Mouse (Mus musculus) heart, embryonic 16.5 days (tissue): ENCODE results near the gene St7. TPM values are rescaled to one million over a fixed set of nuclear protein-coding genes. Genes with fewer than 3 reads are reported as not detected.

Experiments
- ATAC-seq: fragments of 200-750 bp; cut with Nextera tagmentation; replicated peaks from 2 replicates; pipeline ENCODE4 v1.8.0; 2017; ENCODE audit warnings: moderate number of reproducible peaks; ENCODE audit not compliant: insufficient read depth, low FRiP score; ENCODE audit errors: extremely low read depth
- H3K27ac ChIP-seq: fragments of 300-500 bp; sonication (generic); 2 replicates; pipeline ENCODE4 v1.5.1; 2014; ENCODE audit warnings: mild to moderate bottlenecking, low read length, control low read depth, moderate library complexity
- H3K27me3 ChIP-seq: fragments of 300-500 bp; sonication (generic); 2 replicates; pipeline ENCODE4 v1.6.1; 2014; ENCODE audit warnings: low read length, mixed read lengths; ENCODE audit not compliant: control insufficient read depth, insufficient read depth
- H3K36me3 ChIP-seq: fragments of 300-500 bp; sonication (generic); 2 replicates; pipeline ENCODE4 v1.6.1; 2014; ENCODE audit not compliant: control insufficient read depth, insufficient read depth
- H3K4me1 ChIP-seq: fragments of 300-500 bp; sonication (generic); 2 replicates; pipeline ENCODE4 v1.6.1; 2014; ENCODE audit warnings: low read length, mixed read lengths; ENCODE audit not compliant: control insufficient read depth, insufficient read depth
- H3K4me2 ChIP-seq: fragments of 300-500 bp; sonication (generic); 2 replicates; pipeline ENCODE4 v1.6.1; 2014; ENCODE audit warnings: low read depth, mild to moderate bottlenecking, control low read depth, low read length
- H3K4me3 ChIP-seq: fragments of 300-500 bp; sonication (generic); 2 replicates; pipeline ENCODE4 v1.5.1; 2014; ENCODE audit warnings: mild to moderate bottlenecking, control low read depth, low read length
- H3K9ac ChIP-seq: fragments of 300-500 bp; sonication (generic); 2 replicates; pipeline ENCODE4 v1.6.1; 2014; ENCODE audit warnings: low read length, control low read depth
- H3K9me3 ChIP-seq: fragments of 300-500 bp; sonication (generic); replicated peaks from 2 replicates; pipeline ENCODE4 v1.6.1; 2016; ENCODE audit warnings: low read length; ENCODE audit not compliant: control insufficient read depth
- WGBS: fragments of 180-500 bp; shearing (Covaris S2); extraction: QIAGEN DNeasy Blood & Tissue Kit; methylation state at CpG from one replicate; pipeline ENCODE4 v1.1.7; 2014; 5-methylcytosine and 5-hydroxymethylcytosine counted together
- polyA plus RNA-seq: library from polyadenylated mRNA; unstranded; fragments of >200 nt; fragmentation: Nextera tagmentation; extraction: Ambion mirVana; gene quantifications from 2 replicates; pipeline ENCODE4 v1.2.1, GENCODE M21; 2015

Gene St7
- polyA plus RNA-seq = 26.1 and 30.2 TPM in 2 replicates

DNA sequence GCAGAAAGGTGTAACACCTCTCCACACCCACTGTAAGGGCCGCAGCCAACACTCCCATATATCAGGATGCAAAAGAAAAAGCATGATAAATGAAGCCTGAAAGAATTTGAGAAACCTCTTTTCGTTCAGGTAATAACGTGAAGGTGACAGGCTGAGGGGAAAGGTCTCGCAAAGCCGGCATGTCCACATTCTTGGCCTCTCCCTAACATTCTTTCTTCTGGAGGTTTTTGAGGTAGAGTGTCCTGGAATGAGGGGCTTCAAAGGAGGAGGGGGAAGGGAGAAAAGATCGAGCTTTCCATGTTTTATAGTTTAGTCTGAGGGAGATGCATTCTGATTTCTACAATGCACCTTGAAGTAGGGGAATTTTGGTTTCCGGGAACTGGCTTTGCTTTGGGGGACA is at the start of gene St7:
St7 (plus strand) TSS at position 287 of the 400 bp plus-strand sequence.
- peak within 1 kb of the TSS; percentile 97 for H3K9ac ChIP-seq
- peaks cover 21% of the 10 kb centered on the region for H3K4me1 ChIP-seq
- H3K9me3 ChIP-seq = no peaks in the 10 kb centered on the region
- WGBS = 74% methylated on average over 7 of the region's 7 CpGs
- peak within 1 kb of the TSS; percentile 91 for H3K27ac ChIP-seq
- ATAC-seq = no peak
- no peaks in the 10 kb centered on the region for H3K27me3 ChIP-seq
- H3K36me3 ChIP-seq = no peaks in the 10 kb centered on the region
- peak within 1 kb of the TSS; percentile 88 for H3K4me2 ChIP-seq
- peak within 1 kb of the TSS; percentile 75 for H3K4me3 ChIP-seq

- H3K4me2 ChIP-seq = no peak overlapping the region
- H3K9me3 ChIP-seq = no peaks in the 10 kb centered on the region
- H3K27me3 ChIP-seq = no peaks in the 10 kb centered on the region
- 28% methylated on average over 3 of the region's 3 CpGs for WGBS
- H3K4me1 ChIP-seq = peaks cover 21% of the 10 kb centered on the region
- ATAC-seq = no peak
- H3K9ac ChIP-seq = no peak overlapping the region
- peaks cover 15% of the 10 kb centered on the region for H3K36me3 ChIP-seq
- no peak overlapping the region for H3K27ac ChIP-seq
- H3K4me3 ChIP-seq = no peak overlapping the region
Measured at GRCm38 (mm10) chr6:17646107-17646506, 46.6 kb upstream of the St7 start.

- ATAC-seq = no peak
- peaks cover 27% of the 10 kb centered on the region for H3K36me3 ChIP-seq
Measured at GRCm38 (mm10) chr6:17652132-17652531, 40.6 kb upstream of the St7 start.

DNA sequence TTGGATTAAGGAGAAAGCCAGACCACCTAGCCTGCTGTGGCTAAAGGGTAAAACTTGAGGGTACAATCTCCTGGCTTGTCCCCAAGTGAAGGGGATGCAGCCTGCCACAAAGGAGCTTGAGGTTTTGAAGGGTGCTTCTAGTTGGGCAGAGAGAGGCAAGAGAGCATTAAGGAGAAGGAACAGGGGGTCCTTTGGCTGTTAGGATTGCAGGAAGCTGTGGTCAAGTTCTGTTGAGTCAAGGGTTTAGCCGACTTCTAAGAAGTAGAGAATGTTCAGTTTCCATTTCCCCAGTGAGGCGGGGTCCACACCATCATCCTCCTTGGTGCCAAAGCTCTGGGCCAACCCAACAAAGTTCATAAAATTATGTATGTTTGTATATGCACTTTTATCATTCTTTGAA is 37.7 kb upstream of the St7 start:
- Histone ChIP-seq H3K9ac (no peak overlapping the region), H3K36me3 (peaks cover 27% of the 10 kb centered on the region), H3K27ac (no peak overlapping the region), H3K4me1 (no peaks in the 10 kb centered on the region), H3K9me3 (no peaks in the 10 kb centered on the region), H3K4me2 (no peak overlapping the region), H3K27me3 (no peaks in the 10 kb centered on the region), H3K4me3 (no peak overlapping the region)
- WGBS = 85% methylated on average over 2 of the region's 2 CpGs
- no peak for ATAC-seq

More at GRCm38 (mm10) chr6:17652132-17652531, 40.6 kb upstream of the St7 start:
- Histone ChIP-seq H3K27ac (no peak overlapping the region), H3K9me3 (no peaks in the 10 kb centered on the region), H3K4me2 (no peak overlapping the region), H3K27me3 (no peaks in the 10 kb centered on the region), H3K4me3 (no peak overlapping the region), H3K4me1 (no peaks in the 10 kb centered on the region), H3K9ac (no peak overlapping the region)
- 75% methylated on average over 2 of the region's 2 CpGs for WGBS

- H3K27me3 ChIP-seq = no peaks in the 10 kb centered on the region
- no peak overlapping the region for H3K9ac ChIP-seq
- 76% methylated on average over 1 of the region's 1 CpGs for WGBS
- H3K4me1 ChIP-seq = no peaks in the 10 kb centered on the region
- H3K4me2 ChIP-seq = no peak overlapping the region
- H3K36me3 ChIP-seq = peaks cover 25% of the 10 kb centered on the region
- no peak overlapping the region for H3K4me3 ChIP-seq
- no peak overlapping the region for H3K27ac ChIP-seq
- no peaks in the 10 kb centered on the region for H3K9me3 ChIP-seq
- no peak for ATAC-seq
Measured at GRCm38 (mm10) chr6:17657308-17657707, 35.4 kb upstream of the St7 start.

GRCm38 (mm10) chr6:17665348-17665747 is 27.4 kb upstream of the St7 start:
- ATAC-seq = no peak
- Histone ChIP-seq H3K27me3 (no peaks in the 10 kb centered on the region), H3K36me3 (peaks cover 41% of the 10 kb centered on the region), H3K4me2 (no peak overlapping the region), H3K27ac (no peak overlapping the region), H3K4me1 (peaks cover 7% of the 10 kb centered on the region), H3K9me3 (no peaks in the 10 kb centered on the region), H3K9ac (no peak overlapping the region), H3K4me3 (no peak overlapping the region)
- WGBS = 83% methylated on average over 7 of the region's 7 CpGs

DNA sequence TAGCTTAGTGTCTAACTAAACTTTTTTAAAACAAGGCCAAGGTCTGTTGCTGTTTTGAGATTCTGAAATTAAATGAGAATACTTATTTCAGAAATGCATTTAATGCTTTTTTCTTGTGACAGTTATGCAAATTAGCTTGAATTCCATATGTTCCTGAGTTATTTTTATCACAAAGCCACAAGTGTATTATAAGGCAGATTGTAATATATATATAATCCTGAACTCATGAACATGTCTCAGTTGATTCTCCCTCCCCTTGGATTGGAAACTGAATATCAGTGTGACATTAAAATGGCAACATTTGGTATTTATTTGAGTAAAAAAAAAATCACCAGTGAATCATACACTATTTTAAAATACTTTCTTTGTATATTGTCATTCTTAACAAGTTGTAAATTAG is 26.7 kb upstream of the St7 start:
- Histone ChIP-seq H3K4me1 (peaks cover 7% of the 10 kb centered on the region), H3K9ac (no peak overlapping the region), H3K9me3 (no peaks in the 10 kb centered on the region), H3K27ac (no peak overlapping the region), H3K27me3 (no peaks in the 10 kb centered on the region), H3K4me2 (no peak overlapping the region), H3K4me3 (no peak overlapping the region), H3K36me3 (peaks cover 44% of the 10 kb centered on the region)
- ATAC-seq = no peak

DNA sequence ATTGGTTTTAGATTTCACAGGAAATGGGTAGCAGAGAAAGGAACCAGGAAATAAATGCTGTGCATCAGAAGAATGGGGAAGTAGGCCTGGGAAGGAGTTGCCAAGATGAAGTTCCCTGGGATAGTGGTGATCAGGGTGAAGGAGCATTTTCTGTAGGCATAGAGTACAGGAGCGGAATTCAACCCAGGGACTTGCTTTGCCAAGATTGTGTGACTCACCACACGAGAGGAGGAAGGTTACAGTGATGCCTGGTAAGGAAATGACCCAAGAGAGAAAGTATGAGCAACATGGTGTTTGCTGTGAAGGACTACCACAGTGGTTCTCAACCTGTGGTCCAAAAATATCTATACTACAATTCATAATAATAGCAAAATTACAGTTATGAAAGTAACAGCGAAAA is 24.9 kb upstream of the St7 start:
- H3K9ac ChIP-seq = no peak overlapping the region
- no peak overlapping the region for H3K4me2 ChIP-seq
- H3K9me3 ChIP-seq = no peaks in the 10 kb centered on the region
- WGBS = 77% methylated on average over 3 of the region's 3 CpGs
- no peak overlapping the region for H3K4me3 ChIP-seq
- no peak overlapping the region for H3K27ac ChIP-seq
- no peaks in the 10 kb centered on the region for H3K27me3 ChIP-seq
- peaks cover 7% of the 10 kb centered on the region for H3K4me1 ChIP-seq
- H3K36me3 ChIP-seq = peaks cover 33% of the 10 kb centered on the region
- ATAC-seq = no peak

GRCm38 (mm10) chr6:17668334-17668733 is 24.4 kb upstream of the St7 start:
- Histone ChIP-seq H3K4me3 (no peak overlapping the region), H3K4me2 (no peak overlapping the region), H3K27ac (no peak overlapping the region), H3K27me3 (no peaks in the 10 kb centered on the region), H3K9me3 (no peaks in the 10 kb centered on the region), H3K4me1 (peaks cover 7% of the 10 kb centered on the region), H3K9ac (no peak overlapping the region), H3K36me3 (peaks cover 28% of the 10 kb centered on the region)
- ATAC-seq = no peak
- 96% methylated on average over 12 of the region's 12 CpGs for WGBS
